Mouse (Mus musculus) liver, embryonic 15.5 days (tissue): ENCODE measurements around the gene Nr5a2. TPM values are rescaled to one million over a fixed set of nuclear protein-coding genes. Genes with fewer than 3 reads are reported as not detected.

Source experiments
- ATAC-seq: fragments of 200-750 bp; cut with Nextera tagmentation; 2 replicates; pipeline ENCODE4 v1.8.0; 2017; ENCODE audit warnings: moderate number of reproducible peaks, mild to moderate bottlenecking, moderate library complexity; ENCODE audit not compliant: insufficient read depth
- H3K27ac ChIP-seq: fragments of 300-500 bp; sonication (generic); replicated peaks from 2 replicates; pipeline ENCODE4 v1.5.1; 2015; ENCODE audit warnings: mild to moderate bottlenecking, inconsistent platforms
- H3K27me3 ChIP-seq: fragments of 300-500 bp; sonication (generic); 2 replicates; pipeline ENCODE4 v1.6.1; 2015; ENCODE audit warnings: mild to moderate bottlenecking, inconsistent platforms
- H3K36me3 ChIP-seq: fragments of 300-500 bp; sonication (generic); replicated peaks from 2 replicates; pipeline ENCODE4 v1.6.1; 2015; ENCODE audit warnings: moderate library complexity, mild to moderate bottlenecking, inconsistent platforms
- H3K4me1 ChIP-seq: fragments of 300-500 bp; sonication (generic); replicated peaks from 2 replicates; pipeline ENCODE4 v1.6.1; 2015; ENCODE audit warnings: inconsistent platforms
- H3K4me2 ChIP-seq: fragments of 300-500 bp; sonication (generic); 2 replicates; pipeline ENCODE4 v1.6.1; 2015; ENCODE audit warnings: moderate library complexity, mild to moderate bottlenecking, inconsistent platforms
- H3K4me3 ChIP-seq: fragments of 300-500 bp; sonication (generic); replicated peaks from 2 replicates; pipeline ENCODE4 v1.5.1; 2015; ENCODE audit warnings: mild to moderate bottlenecking, inconsistent platforms
- H3K9ac ChIP-seq: fragments of 300-500 bp; sonication (generic); 2 replicates; pipeline ENCODE4 v1.6.1; 2015; ENCODE audit warnings: moderate library complexity, mild to moderate bottlenecking, inconsistent platforms
- H3K9me3 ChIP-seq: fragments of 300-500 bp; sonication (generic); replicated peaks from 2 replicates; pipeline ENCODE4 v1.6.1; 2016; ENCODE audit warnings: inconsistent platforms
- WGBS: fragments of 180-500 bp; shearing (Covaris S2); methylation state at CpG from one replicate; pipeline ENCODE4 v1.1.7; 2015; ENCODE audit warnings: mixed read lengths; ENCODE audit not compliant: insufficient replicate concordance; 5-methylcytosine and 5-hydroxymethylcytosine counted together
- polyA plus RNA-seq: library from polyadenylated mRNA; unstranded; fragments of >200 nt; fragmentation: Nextera tagmentation; extraction: Ambion mirVana; gene quantifications from 2 replicates; pipeline ENCODE4 v1.2.1, GENCODE M21; 2015

Nr5a2 gene
- 2.2 and 2.4 TPM in 2 replicates for polyA plus RNA-seq

DNA sequence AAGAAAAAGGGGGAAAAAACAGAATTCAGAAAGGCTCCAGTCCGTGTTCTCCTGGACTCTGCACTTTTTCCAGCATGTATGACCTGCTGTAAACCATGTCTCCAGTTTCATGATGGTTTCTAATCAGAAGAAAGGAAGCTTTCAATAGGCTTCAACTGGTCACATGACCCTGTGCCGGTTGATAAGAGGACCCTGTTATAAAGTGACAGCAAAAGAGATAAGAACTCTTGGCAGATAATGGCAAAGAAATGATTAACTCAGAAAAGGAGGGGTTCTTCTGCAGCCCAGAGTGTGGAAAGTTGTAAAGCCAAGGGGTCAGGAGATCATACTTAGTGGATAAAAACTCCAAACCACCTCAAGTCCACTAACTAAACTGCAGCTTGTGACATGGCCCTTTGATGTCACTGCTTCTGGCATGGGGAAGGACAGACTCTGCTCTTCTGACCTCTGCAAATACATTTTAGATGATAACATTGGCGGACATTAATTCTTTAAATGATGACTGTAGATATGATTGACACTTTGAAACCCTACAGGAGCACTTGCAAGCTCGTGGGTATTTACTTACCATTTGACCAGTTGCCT is at the start of gene Nr5a2:
Gene Nr5a2, minus strand, starts transcription at position 21 of the 585 bp plus-strand sequence.
- H3K27ac ChIP-seq = peak within 1 kb of the TSS; percentile 61
- peak; percentile 80 for ATAC-seq
- 25% methylated on average over 4 of the region's 4 CpGs for WGBS

DNA sequence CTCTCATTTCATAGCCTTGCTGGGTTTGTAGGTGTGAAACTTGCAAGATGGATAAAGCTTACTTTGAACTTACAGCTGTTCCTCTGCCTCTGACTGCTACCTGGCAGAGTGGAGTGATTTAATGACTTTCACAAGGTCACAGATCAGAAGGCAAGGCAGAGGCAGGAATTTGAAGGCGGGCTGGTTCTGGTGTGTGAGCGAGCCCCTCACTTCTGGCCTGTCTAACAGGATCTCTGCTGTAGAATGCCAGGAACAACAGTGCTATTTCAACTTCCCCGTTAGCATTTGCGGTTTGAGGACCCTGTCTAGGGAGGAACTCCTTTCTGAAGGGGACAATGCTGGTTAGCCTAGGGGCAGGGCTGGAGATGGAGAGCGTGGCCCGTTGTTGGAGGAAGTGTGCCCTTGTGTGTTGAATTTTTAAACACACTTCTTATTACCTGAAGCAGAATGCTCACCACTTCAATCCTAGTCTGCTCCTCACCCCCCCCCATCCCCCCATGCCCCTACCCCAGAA is 48.5 kb upstream of the Nr5a2 start:
- H3K9me3 ChIP-seq = no peaks in the 10 kb centered on the region
- no peak for ATAC-seq
- WGBS = 13% methylated on average over 6 of the region's 6 CpGs
- no peak overlapping the region for H3K4me2 ChIP-seq
- H3K27me3 ChIP-seq = no peaks in the 10 kb centered on the region
- no peaks in the 10 kb centered on the region; the same call in 1 of the 2 replicates for H3K4me1 ChIP-seq
- H3K27ac ChIP-seq = no peak overlapping the region
- no peak overlapping the region for H3K4me3 ChIP-seq
- H3K9ac ChIP-seq = no peak overlapping the region
- H3K36me3 ChIP-seq = no peaks in the 10 kb centered on the region

More for the DNA sequence above, at the start of gene Nr5a2:
- peak within 1 kb of the TSS; percentile 32 for H3K4me3 ChIP-seq
- no peaks in the 10 kb centered on the region; the same call in 1 of the 2 replicates for H3K4me1 ChIP-seq
- H3K9ac ChIP-seq = 0 out of 2 replicates have a peak within 1 kb of the TSS, but pooled peaks have one; percentile 1
- H3K27me3 ChIP-seq = peaks cover 21% of the 10 kb centered on the region
- H3K4me2 ChIP-seq = 0 out of 2 replicates have a peak within 1 kb of the TSS, but pooled peaks have one; percentile 50
- H3K9me3 ChIP-seq = no peaks in the 10 kb centered on the region
- no peaks in the 10 kb centered on the region for H3K36me3 ChIP-seq

DNA sequence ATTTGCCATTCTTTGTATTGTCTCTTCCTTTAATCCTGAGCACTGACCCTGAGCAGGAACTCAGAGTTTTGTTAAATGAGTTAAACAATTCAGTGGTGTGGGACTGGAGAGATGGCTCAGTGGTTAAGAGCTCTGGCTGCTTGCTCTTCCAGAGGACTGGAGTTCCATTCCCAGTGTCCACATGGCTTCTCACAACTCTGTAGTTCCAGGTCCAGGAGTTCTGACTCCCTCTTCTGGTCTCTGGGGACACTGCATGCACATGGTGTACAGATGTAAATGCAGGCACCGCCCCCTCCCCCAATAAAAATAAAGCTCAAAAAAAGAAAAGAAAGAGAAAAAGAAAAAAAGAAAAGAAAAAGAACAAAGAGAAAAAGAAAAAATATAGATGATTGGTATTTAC is 43.6 kb upstream of the Nr5a2 start:
- no peak overlapping the region for H3K27ac ChIP-seq
- no peaks in the 10 kb centered on the region for H3K4me1 ChIP-seq
- no peak overlapping the region for H3K9ac ChIP-seq
- no peaks in the 10 kb centered on the region for H3K27me3 ChIP-seq
- no peak overlapping the region for H3K4me3 ChIP-seq
- H3K9me3 ChIP-seq = no peaks in the 10 kb centered on the region
- H3K36me3 ChIP-seq = no peaks in the 10 kb centered on the region
- H3K4me2 ChIP-seq = no peak overlapping the region
- ATAC-seq = no peak
- 74% methylated on average over 1 of the region's 1 CpGs for WGBS

- no peaks in the 10 kb centered on the region for H3K9me3 ChIP-seq
- ATAC-seq = no peak
- H3K9ac ChIP-seq = no peak overlapping the region
- no peaks in the 10 kb centered on the region for H3K27me3 ChIP-seq
- no peak overlapping the region for H3K4me3 ChIP-seq
- WGBS = 46% methylated on average over 1 of the region's 1 CpGs
- no peaks in the 10 kb centered on the region for H3K36me3 ChIP-seq
- no peak overlapping the region for H3K27ac ChIP-seq
- H3K4me1 ChIP-seq = no peaks in the 10 kb centered on the region
- no peak overlapping the region for H3K4me2 ChIP-seq
Observed at GRCm38 (mm10) chr1:137003144-137003543, 42.9 kb upstream of the Nr5a2 start.

DNA sequence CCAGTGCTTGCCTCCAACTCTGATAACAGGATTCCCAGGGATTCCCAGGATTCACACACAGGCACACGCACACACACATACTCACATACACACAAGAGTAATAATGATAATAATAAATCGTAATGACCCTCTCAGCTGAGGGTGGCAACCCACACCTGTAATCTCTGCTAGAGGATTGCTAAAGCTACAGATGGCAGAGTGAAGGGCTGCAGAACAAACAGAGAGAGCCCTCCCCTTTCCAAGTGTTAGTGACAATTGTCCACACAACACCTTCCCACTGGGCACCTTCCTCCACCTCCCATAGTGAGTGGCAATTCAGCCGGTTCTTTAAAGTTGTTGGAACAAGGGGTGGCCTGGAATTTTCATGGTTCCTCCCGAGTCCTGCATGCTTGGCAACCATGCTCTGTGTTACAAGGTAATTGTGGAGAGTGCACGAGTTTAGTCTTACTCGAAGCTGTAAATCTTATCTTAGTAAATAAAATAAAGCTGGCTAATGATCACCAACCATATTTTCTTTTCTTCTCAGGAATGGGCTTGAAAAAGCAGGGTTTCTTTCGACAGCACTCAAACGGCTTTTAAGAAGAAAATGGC is 31.6 kb upstream of the Nr5a2 start:
- Histone ChIP-seq H3K4me1 (no peaks in the 10 kb centered on the region), H3K27ac (no peak overlapping the region), H3K4me2 (no peak overlapping the region), H3K9ac (no peak overlapping the region), H3K4me3 (no peak overlapping the region), H3K9me3 (no peaks in the 10 kb centered on the region), H3K36me3 (no peaks in the 10 kb centered on the region), H3K27me3 (no peaks in the 10 kb centered on the region)
- 58% methylated on average over 8 of the region's 8 CpGs for WGBS
- ATAC-seq = no peak

DNA sequence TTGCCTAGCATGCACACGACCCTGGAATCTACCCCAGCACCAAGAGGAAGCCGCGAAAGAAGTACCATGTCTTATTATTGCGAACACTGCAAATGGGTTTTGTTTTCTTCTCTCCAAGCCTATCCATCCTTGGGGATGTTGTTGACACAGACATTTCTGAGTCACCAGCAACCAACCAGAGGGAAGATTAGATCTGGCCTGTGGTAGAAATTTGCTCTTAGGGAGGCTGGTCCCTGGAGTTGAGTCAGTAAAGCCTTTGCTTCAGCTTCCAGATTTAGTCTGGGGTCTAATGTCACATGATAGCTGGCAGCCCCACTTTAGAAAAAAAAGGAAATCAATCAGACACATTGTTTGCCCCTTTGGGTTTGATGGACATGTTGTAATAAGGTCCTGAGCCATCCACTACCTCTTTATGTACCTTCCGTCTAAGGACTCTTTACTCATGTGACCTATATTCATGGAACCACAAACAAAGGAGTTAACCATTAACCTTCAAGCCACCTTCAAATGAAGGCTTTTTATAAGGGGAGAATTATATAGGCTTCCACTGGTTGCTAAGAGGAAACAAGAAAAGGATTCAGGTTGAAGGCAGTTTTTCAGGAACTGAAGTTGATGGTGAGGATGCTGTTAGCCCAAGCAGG is 20.1 kb upstream of the Nr5a2 start:
- Histone ChIP-seq H3K9ac (no peak overlapping the region), H3K36me3 (no peaks in the 10 kb centered on the region), H3K4me1 (peaks cover 5% of the 10 kb centered on the region; the same call in 1 of the 2 replicates), H3K27me3 (no peaks in the 10 kb centered on the region), H3K4me3 (no peak overlapping the region), H3K27ac (no peak overlapping the region), H3K4me2 (no peak overlapping the region), H3K9me3 (no peaks in the 10 kb centered on the region)
- 63% methylated on average over 5 of the region's 5 CpGs for WGBS
- ATAC-seq = no peak

GRCm38 (mm10) chr1:136977867-136978266 is 17.6 kb upstream of the Nr5a2 start:
- 58% methylated on average over 3 of the region's 3 CpGs for WGBS
- ATAC-seq = no peak
- H3K27ac ChIP-seq = no peak overlapping the region
- no peak overlapping the region for H3K9ac ChIP-seq
- no peaks in the 10 kb centered on the region for H3K27me3 ChIP-seq
- no peaks in the 10 kb centered on the region for H3K9me3 ChIP-seq
- no peaks in the 10 kb centered on the region for H3K36me3 ChIP-seq
- no peak overlapping the region for H3K4me3 ChIP-seq
- H3K4me1 ChIP-seq = peaks cover 5% of the 10 kb centered on the region; the same call in 1 of the 2 replicates
- H3K4me2 ChIP-seq = no peak overlapping the region

DNA sequence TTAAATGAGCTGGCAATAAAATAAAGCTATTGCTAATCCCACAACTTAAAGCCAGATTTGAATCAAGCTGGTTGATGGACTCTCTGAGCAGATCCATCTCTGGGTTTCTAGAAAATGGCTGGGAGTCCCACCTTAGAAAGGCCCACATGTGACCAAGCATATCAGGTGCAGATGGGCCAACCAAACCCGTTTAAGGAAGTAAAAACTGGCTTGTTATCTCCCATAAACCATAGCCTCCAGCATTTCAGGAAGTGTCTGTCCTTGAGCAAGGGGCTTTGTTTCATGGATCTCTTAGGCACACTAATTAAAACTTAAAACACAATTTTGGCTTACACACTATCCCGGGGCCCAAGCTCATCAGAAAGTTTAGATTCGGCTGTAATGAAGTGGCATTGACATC is 13.8 kb upstream of the Nr5a2 start:
- Histone ChIP-seq H3K27ac (no peak overlapping the region), H3K9me3 (no peaks in the 10 kb centered on the region), H3K4me1 (no peaks in the 10 kb centered on the region), H3K4me2 (no peak overlapping the region), H3K36me3 (no peaks in the 10 kb centered on the region), H3K4me3 (no peak overlapping the region), H3K9ac (no peak overlapping the region), H3K27me3 (no peaks in the 10 kb centered on the region)
- no peak for ATAC-seq
- 34% methylated on average over 3 of the region's 3 CpGs for WGBS

- H3K4me3 ChIP-seq = no peak overlapping the region
- no peaks in the 10 kb centered on the region for H3K27me3 ChIP-seq
- no peaks in the 10 kb centered on the region for H3K36me3 ChIP-seq
- no peaks in the 10 kb centered on the region for H3K9me3 ChIP-seq
- no peak overlapping the region for H3K9ac ChIP-seq
- WGBS = 46% methylated on average over 5 of the region's 5 CpGs
- H3K27ac ChIP-seq = no peak overlapping the region
- H3K4me1 ChIP-seq = no peaks in the 10 kb centered on the region
- H3K4me2 ChIP-seq = no peak overlapping the region
- ATAC-seq = no peak; the same call in 1 of the 2 replicates
Observed at GRCm38 (mm10) chr1:136973016-136973415, 12.8 kb upstream of the Nr5a2 start.

- Histone ChIP-seq H3K4me3 (no peak overlapping the region), H3K27ac (no peak overlapping the region), H3K36me3 (no peaks in the 10 kb centered on the region), H3K4me1 (0 out of 2 replicates have a peak, but pooled peaks cover 5% of the 10 kb centered on the region), H3K27me3 (no peaks in the 10 kb centered on the region), H3K4me2 (no peak overlapping the region), H3K9me3 (no peaks in the 10 kb centered on the region), H3K9ac (no peak overlapping the region)
- ATAC-seq = no peak
- WGBS = 53% methylated on average over 8 of the region's 8 CpGs
Observed at GRCm38 (mm10) chr1:136970995-136971394, 10.7 kb upstream of the Nr5a2 start.

GRCm38 (mm10) chr1:136966728-136967386 is 6.6 kb upstream of the Nr5a2 start:
- peak; percentile 43; the same call in 1 of the 2 replicates for ATAC-seq
- 0 out of 2 replicates have a peak, but pooled peaks cover 5% of the 10 kb centered on the region for H3K4me1 ChIP-seq
- H3K4me3 ChIP-seq = no peak overlapping the region
- 59% methylated on average over 12 of the region's 12 CpGs for WGBS
- H3K27me3 ChIP-seq = no peaks in the 10 kb centered on the region
- H3K9me3 ChIP-seq = no peaks in the 10 kb centered on the region
- no peak overlapping the region for H3K9ac ChIP-seq
- no peaks in the 10 kb centered on the region for H3K36me3 ChIP-seq
- no peak overlapping the region for H3K4me2 ChIP-seq
- no peak overlapping the region for H3K27ac ChIP-seq
